Mouse (Mus musculus): ENCODE results near the gene Kcnd3.

Gene Kcnd3

GRCm38 (mm10) chr3:105521639-105522038, 69.5 kb downstream of the Kcnd3 start:
- no peak for DNase-seq (ENCODE audit: low read depth, low spot score)

GRCm38 (mm10) chr3:105528860-105529259, 76.7 kb downstream of the Kcnd3 start:
- no peak for DNase-seq (ENCODE audit: low read depth, low spot score)

GRCm38 (mm10) chr3:105529700-105530099, 77.6 kb downstream of the Kcnd3 start:
- no peak for DNase-seq (ENCODE audit: low read depth, low spot score)

- DNase-seq (ENCODE audit: low read depth, low spot score) = no peak
Measured at GRCm38 (mm10) chr3:105530363-105531130, 78.4 kb downstream of the Kcnd3 start.

- DNase-seq (ENCODE audit: low read depth, low spot score) = no peak
Measured at GRCm38 (mm10) chr3:105538406-105538805, 86.3 kb downstream of the Kcnd3 start.

GRCm38 (mm10) chr3:105538819-105539607, 86.9 kb downstream of the Kcnd3 start:
- DNase-seq (ENCODE audit: low read depth, low spot score) = no peak

- DNase-seq (ENCODE audit: low read depth, low spot score) = no peak
Measured at GRCm38 (mm10) chr3:105542741-105543140, 90.6 kb downstream of the Kcnd3 start.

GRCm38 (mm10) chr3:105544106-105544505, 92.0 kb downstream of the Kcnd3 start:
- DNase-seq (ENCODE audit: low read depth, low spot score) = no peak

- DNase-seq (ENCODE audit: low read depth, low spot score) = no peak
Measured at GRCm38 (mm10) chr3:105546611-105547071, 94.5 kb downstream of the Kcnd3 start.

- no peak for DNase-seq (ENCODE audit: low read depth, low spot score)
Measured at GRCm38 (mm10) chr3:105548074-105548771, 96.1 kb downstream of the Kcnd3 start.

- no peak for DNase-seq (ENCODE audit: low read depth, low spot score)
Measured at GRCm38 (mm10) chr3:105559456-105559855, 107.3 kb downstream of the Kcnd3 start.

- no peak for DNase-seq (ENCODE audit: low read depth, low spot score)
Measured at GRCm38 (mm10) chr3:105566973-105567372, 114.8 kb downstream of the Kcnd3 start.

GRCm38 (mm10) chr3:105567472-105567871, 115.3 kb downstream of the Kcnd3 start:
- no peak for DNase-seq (ENCODE audit: low read depth, low spot score)

GRCm38 (mm10) chr3:105568403-105568802, 116.3 kb downstream of the Kcnd3 start:
- DNase-seq (ENCODE audit: low read depth, low spot score) = no peak

- no peak for DNase-seq (ENCODE audit: low read depth, low spot score)
Measured at GRCm38 (mm10) chr3:105568851-105569250, 116.7 kb downstream of the Kcnd3 start.

- DNase-seq (ENCODE audit: low read depth, low spot score) = no peak
Measured at GRCm38 (mm10) chr3:105569310-105569752, 117.2 kb downstream of the Kcnd3 start.

GRCm38 (mm10) chr3:105569950-105570349, 117.8 kb downstream of the Kcnd3 start:
- DNase-seq (ENCODE audit: low read depth, low spot score) = no peak

- no peak for DNase-seq (ENCODE audit: low read depth, low spot score)
Measured at GRCm38 (mm10) chr3:105570818-105571217, 118.7 kb downstream of the Kcnd3 start.

- no peak for DNase-seq (ENCODE audit: low read depth, low spot score)
Measured at GRCm38 (mm10) chr3:105571944-105572343, 119.8 kb downstream of the Kcnd3 start.

- no peak for DNase-seq (ENCODE audit: low read depth, low spot score)
Measured at GRCm38 (mm10) chr3:105573156-105573555, 121.0 kb downstream of the Kcnd3 start.

GRCm38 (mm10) chr3:105578320-105578719, 126.2 kb downstream of the Kcnd3 start:
- no peak for DNase-seq (ENCODE audit: low read depth, low spot score)

GRCm38 (mm10) chr3:105581119-105581518, 129.0 kb downstream of the Kcnd3 start:
- DNase-seq (ENCODE audit: low read depth, low spot score) = no peak

Data from 3T3-L1 (cell line).